Mouse (Mus musculus): ENCODE data around the gene Gpalpp1. TPM values are rescaled to one million over a fixed set of nuclear protein-coding genes. Genes with fewer than 3 reads are reported as not detected.

Gene Gpalpp1
- polyA plus RNA-seq (2016; fragmentation: Nextera tagmentation; extraction: Ambion mirVana), result 13.2 and 16.2 TPM in 2 replicates

DNA sequence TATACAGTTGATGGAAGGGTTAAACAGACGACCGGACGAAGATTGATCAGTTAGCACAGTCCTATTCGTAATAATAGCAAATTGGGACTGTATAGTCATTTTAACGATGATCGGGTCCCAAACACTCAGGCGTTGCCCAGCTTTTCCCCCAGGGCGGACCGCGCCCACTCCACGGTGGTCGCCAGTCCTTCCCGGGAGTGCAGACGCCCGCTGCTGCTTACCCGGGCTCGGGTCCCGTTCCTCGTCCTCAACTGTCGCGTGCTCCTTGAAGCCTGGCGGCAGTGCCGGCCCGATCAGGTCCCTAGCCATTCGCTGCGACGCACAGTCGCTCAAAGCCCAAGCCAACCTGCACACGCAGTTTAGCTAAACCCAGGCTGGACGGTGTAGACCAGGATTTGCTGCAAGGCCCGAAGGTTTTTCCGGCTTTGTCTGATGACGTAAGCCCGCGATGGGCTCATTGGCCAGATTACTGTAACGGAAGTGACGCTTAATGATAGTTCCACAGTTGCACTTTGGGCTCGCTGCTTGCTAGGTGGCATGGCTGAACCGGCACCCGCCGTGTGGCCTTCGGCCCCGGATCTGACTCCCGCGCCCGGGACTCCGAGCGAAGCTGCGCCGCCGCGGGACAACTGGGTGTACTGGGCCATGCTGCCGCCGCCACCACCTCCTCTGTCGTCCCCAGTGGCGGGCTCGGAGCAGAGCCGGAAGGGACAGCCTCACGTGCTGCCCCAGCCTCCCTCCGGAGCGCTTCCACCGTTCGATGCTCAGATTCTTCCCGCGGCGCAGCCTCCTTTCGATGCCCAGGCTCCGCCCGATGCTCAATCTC is at the start of gene Gpalpp1, which contains the start of gene Nufip1:
Gene Gpalpp1 (minus strand): TSS at position 365 of the 826 bp plus-strand sequence.
Gene Nufip1 (plus strand): TSS at position 496 of the 826 bp plus-strand sequence.
- peak within 1 kb of the TSS; percentile 85 for H3K4me2 ChIP-seq
- no peaks in the 10 kb centered on the region for H3K27me3 ChIP-seq
- H3K9me3 ChIP-seq, result no peaks in the 10 kb centered on the region
- H3K36me3 ChIP-seq, result peaks cover 23% of the 10 kb centered on the region
- peaks cover 9% of the 10 kb centered on the region; the same call in 1 of the 2 replicates for H3K4me1 ChIP-seq (replicated peaks)
- WGBS, result under 1% methylated on average over 69 of the region's 69 CpGs
- H3K4me3 ChIP-seq (replicated peaks), result peak within 1 kb of the TSS; percentile 90
- H3K9ac ChIP-seq (replicated peaks), result peak within 1 kb of the TSS; percentile 79
- H3K27ac ChIP-seq, result peak within 1 kb of the TSS; percentile 82
- ATAC-seq (ENCODE audit: insufficient number of reproducible peaks, insufficient read depth, low FRiP score, low TSS enrichment, low read depth), result peak; percentile 97

DNA sequence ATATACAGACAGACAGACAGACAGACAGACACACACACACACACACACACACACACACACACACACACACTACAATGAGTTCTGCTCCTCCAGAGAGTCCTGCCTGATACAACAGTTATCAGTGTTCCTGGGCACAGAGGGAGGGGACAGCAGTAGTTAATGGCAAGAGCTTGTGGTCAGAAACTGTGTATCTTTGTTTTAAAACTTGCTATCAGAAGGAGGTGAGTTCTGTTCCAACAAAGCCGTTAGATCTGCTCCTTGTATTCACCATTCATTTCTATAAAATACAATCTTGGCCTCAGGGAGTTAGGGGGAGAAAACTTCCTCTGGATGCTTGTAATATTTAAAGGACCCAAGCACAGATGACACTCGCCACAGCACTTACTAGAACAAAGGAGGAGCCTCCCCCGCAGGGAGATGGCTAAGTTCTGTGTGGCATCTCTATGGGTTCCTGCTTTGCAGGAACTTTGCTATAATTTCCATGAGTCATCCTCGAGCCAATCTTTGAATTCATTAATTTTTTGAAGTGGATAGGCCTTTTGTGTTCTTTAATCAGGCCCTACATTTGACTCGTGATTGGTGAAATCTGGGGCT is 47.7 kb upstream of the Gpalpp1 start:
- H3K36me3 ChIP-seq, result no peaks in the 10 kb centered on the region
- WGBS, result 59% methylated on average over 5 of the region's 5 CpGs
- H3K9ac ChIP-seq (replicated peaks), result no peak overlapping the region
- no peak for ATAC-seq (ENCODE audit: insufficient number of reproducible peaks, insufficient read depth, low FRiP score, low TSS enrichment, low read depth)
- H3K27ac ChIP-seq, result no peak overlapping the region
- H3K4me3 ChIP-seq (replicated peaks), result no peak overlapping the region
- peaks cover 4% of the 10 kb centered on the region; the same call in 1 of the 2 replicates for H3K9me3 ChIP-seq
- H3K27me3 ChIP-seq, result no peaks in the 10 kb centered on the region
- H3K4me1 ChIP-seq (replicated peaks), result 0 out of 2 replicates have a peak, but pooled peaks cover 2% of the 10 kb centered on the region
- H3K4me2 ChIP-seq, result no peak overlapping the region

DNA sequence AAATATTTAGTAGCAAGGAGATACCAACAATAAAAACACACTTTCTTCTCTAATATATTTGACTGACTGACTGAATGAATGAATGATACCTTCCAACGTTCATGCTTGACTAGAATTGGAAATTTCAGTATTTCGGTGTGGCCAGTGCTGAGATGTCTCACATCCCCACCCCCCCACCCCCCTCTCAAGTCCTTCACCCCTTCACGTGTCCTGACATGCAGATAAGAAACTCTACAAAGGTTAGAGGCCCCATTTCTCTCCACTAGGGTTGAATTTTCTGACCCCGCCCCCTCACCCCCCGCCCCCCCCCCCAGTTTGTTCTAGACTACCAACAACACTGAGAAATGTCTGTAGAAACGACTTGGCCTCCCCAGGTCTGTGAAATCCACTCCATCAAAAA is 43.3 kb upstream of the Gpalpp1 start:
- Histone ChIP-seq H3K4me2 (0 out of 2 replicates have a peak overlapping the region, but pooled peaks have one; percentile 63), H3K4me1 (replicated peaks) (0 out of 2 replicates have a peak, but pooled peaks cover 12% of the 10 kb centered on the region), H3K27ac (no peak overlapping the region), H3K27me3 (no peaks in the 10 kb centered on the region), H3K4me3 (replicated peaks) (no peak overlapping the region), H3K9ac (replicated peaks) (no peak overlapping the region), H3K36me3 (no peaks in the 10 kb centered on the region), H3K9me3 (no peaks in the 10 kb centered on the region)
- ATAC-seq (ENCODE audit: insufficient number of reproducible peaks, insufficient read depth, low FRiP score, low TSS enrichment, low read depth), result no peak
- 40% methylated on average over 4 of the region's 6 CpGs for WGBS

DNA sequence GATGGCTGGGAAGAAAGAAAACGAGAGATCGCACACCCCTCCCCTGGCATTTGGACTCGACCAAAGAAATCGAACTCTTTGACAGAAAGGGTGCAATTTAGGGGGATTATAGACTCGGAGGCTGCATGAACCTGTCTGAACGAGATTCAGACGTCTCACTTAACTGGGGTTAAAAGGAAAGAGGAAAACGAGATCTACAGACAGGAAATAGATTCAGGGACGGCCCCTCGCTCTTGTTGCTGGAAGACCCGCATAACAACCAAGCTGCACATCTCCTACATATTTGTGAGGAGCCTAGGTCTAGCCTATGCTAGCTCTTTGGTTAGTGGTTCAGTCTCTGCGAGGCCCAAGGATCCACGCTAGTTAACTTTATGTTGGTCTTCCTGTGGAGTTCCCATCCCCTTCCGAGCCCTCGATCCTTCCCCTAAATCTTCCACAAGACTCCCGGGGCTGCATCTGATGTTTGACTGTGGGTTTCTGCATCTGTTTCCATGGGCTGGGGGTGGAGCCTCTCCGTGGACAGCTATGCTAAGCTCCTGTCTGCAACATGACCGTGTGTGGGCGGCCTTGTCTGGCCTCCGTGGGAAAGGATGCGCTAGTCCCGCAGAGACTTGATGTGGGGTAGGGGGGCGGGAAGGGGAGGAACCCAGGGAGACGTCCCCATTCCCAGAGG is 42.6 kb upstream of the Gpalpp1 start:
- H3K9me3 ChIP-seq, result no peaks in the 10 kb centered on the region
- H3K4me1 ChIP-seq (replicated peaks), result 0 out of 2 replicates have a peak, but pooled peaks cover 12% of the 10 kb centered on the region
- H3K36me3 ChIP-seq, result no peaks in the 10 kb centered on the region
- H3K27me3 ChIP-seq, result no peaks in the 10 kb centered on the region
- 3% methylated on average over 24 of the region's 24 CpGs for WGBS
- H3K4me2 ChIP-seq, result peak overlapping the region; percentile 63
- no peak for ATAC-seq (ENCODE audit: insufficient number of reproducible peaks, insufficient read depth, low FRiP score, low TSS enrichment, low read depth)
- H3K9ac ChIP-seq (replicated peaks), result peak overlapping the region; percentile 53
- H3K4me3 ChIP-seq (replicated peaks), result peak overlapping the region; percentile 62
- peak overlapping the region; percentile 97 for H3K27ac ChIP-seq

DNA sequence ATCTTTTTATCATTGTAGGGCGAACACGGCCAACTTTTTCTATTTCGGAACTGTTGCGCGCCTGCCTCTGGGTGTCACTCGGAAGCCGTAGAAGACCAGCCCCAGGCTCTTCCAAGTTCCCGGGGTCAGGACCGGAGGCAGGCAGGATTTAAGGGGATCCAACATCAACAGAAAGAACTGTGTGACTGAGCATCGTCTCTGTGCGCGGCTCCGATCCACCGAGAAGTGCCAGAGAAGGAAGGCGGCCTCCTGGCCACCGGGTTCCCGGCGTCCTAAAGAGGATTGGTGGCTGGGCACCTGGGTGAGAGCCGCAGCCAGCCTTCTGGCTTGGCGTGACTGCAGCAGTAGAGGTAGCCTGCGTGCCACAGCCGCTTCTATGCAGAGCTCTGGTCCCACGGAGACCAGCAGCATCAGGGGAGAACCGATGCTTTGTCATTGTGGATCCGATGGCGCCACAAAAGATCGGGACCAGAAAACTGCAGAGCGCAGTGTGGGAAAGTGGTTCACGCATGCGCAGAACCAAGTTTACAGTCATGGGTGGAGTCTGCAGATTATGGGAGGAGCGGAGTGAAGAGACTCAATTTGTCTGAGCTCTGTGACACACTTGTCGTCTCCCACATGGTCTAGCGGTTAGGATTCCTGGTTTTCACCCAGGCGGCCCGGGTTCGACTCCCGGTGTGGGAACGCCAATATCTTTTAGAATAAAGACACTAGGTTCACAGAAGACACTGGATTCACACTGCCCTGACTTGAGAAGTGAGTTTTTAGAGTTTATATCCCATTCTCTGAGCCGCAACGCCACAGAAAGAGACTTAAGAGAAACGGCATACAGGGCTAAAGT is 41.8 kb upstream of the Gpalpp1 start:
- Histone ChIP-seq H3K9me3 (no peaks in the 10 kb centered on the region), H3K4me3 (replicated peaks) (peak overlapping the region; percentile 62), H3K4me2 (peak overlapping the region; percentile 63), H3K4me1 (replicated peaks) (0 out of 2 replicates have a peak, but pooled peaks cover 12% of the 10 kb centered on the region), H3K27ac (peak overlapping the region; percentile 97), H3K36me3 (no peaks in the 10 kb centered on the region), H3K9ac (replicated peaks) (peak overlapping the region; percentile 88), H3K27me3 (no peaks in the 10 kb centered on the region)
- peak; percentile 93 for ATAC-seq (ENCODE audit: insufficient number of reproducible peaks, insufficient read depth, low FRiP score, low TSS enrichment, low read depth)
- WGBS, result under 1% methylated on average over 41 of the region's 41 CpGs

DNA sequence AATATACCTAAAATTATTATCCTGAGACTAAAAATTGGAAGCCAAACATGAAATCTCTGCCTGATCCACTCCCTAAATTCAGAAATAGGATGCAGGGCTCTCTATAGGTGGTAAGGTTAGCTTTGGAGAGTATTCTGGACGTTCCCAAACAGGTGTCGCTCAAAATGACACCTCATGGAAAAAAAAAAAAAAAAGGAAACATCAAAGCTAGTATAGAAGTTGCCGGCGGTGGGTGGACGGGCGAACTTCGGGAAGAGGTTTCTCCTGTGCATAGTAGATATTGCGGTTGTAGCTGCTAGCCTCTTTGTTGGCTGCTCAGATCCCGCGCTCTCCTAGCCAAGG is 41.2 kb upstream of the Gpalpp1 start:
- Histone ChIP-seq H3K27ac (peak overlapping the region; percentile 97), H3K9ac (replicated peaks) (peak overlapping the region; percentile 88; the same call in 1 of the 2 replicates), H3K9me3 (no peaks in the 10 kb centered on the region), H3K27me3 (no peaks in the 10 kb centered on the region), H3K4me3 (replicated peaks) (peak overlapping the region; percentile 62), H3K4me1 (replicated peaks) (0 out of 2 replicates have a peak, but pooled peaks cover 12% of the 10 kb centered on the region), H3K36me3 (no peaks in the 10 kb centered on the region), H3K4me2 (peak overlapping the region; percentile 63)
- under 1% methylated on average over 10 of the region's 10 CpGs for WGBS
- no peak for ATAC-seq (ENCODE audit: insufficient number of reproducible peaks, insufficient read depth, low FRiP score, low TSS enrichment, low read depth)

DNA sequence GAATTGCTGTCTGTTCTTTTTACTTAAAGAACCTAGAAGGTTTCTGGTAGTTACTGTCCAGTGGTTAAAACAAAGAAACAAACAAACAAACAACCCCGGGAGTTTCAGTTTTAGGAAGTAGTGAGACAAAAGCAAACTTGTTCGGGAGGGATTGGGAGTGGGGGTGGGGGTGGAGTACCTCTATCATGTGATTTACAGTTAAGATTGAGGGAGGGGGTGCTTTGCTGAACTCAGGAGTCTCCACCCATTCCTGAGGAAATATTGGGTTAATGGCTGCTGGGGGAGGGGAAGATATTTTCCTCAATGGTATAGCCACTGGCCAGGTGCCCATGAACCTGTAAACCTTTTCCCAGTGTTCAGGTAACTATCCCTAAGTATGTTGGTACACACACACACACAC is 40.5 kb upstream of the Gpalpp1 start:
- no peak overlapping the region for H3K4me3 ChIP-seq (replicated peaks)
- no peaks in the 10 kb centered on the region for H3K9me3 ChIP-seq
- H3K27ac ChIP-seq, result no peak overlapping the region
- H3K4me2 ChIP-seq, result no peak overlapping the region
- H3K4me1 ChIP-seq (replicated peaks), result 0 out of 2 replicates have a peak, but pooled peaks cover 12% of the 10 kb centered on the region
- no peaks in the 10 kb centered on the region for H3K27me3 ChIP-seq
- no peaks in the 10 kb centered on the region for H3K36me3 ChIP-seq
- WGBS, result 72% methylated on average over 2 of the region's 2 CpGs
- no peak overlapping the region for H3K9ac ChIP-seq (replicated peaks)
- ATAC-seq (ENCODE audit: insufficient number of reproducible peaks, insufficient read depth, low FRiP score, low TSS enrichment, low read depth), result no peak

DNA sequence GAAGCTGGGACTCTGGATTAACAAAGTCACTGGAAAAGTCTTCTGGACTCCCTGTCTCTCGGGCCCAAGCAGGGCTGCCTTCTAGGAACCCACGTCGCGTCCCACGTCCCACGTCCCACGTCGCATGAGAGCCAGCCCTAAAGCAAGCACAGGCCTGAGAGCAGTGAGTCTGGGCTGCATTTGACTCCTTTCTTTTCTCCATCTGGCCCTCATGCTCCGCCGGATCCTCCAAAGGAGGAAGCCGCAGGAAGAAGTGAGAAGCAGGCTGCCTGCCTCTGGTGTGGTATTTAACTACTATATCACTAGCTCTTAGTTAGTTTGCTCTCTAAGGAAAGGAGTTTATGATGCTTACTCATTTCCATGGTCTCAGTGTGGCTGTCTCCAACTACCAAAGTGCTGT is 39.9 kb upstream of the Gpalpp1 start:
- Histone ChIP-seq H3K9ac (replicated peaks) (no peak overlapping the region), H3K4me3 (replicated peaks) (no peak overlapping the region), H3K27ac (no peak overlapping the region), H3K4me1 (replicated peaks) (0 out of 2 replicates have a peak, but pooled peaks cover 12% of the 10 kb centered on the region), H3K4me2 (no peak overlapping the region), H3K9me3 (no peaks in the 10 kb centered on the region), H3K27me3 (no peaks in the 10 kb centered on the region), H3K36me3 (no peaks in the 10 kb centered on the region)
- no peak for ATAC-seq (ENCODE audit: insufficient number of reproducible peaks, insufficient read depth, low FRiP score, low TSS enrichment, low read depth)
- WGBS, result 88% methylated on average over 11 of the region's 11 CpGs

DNA sequence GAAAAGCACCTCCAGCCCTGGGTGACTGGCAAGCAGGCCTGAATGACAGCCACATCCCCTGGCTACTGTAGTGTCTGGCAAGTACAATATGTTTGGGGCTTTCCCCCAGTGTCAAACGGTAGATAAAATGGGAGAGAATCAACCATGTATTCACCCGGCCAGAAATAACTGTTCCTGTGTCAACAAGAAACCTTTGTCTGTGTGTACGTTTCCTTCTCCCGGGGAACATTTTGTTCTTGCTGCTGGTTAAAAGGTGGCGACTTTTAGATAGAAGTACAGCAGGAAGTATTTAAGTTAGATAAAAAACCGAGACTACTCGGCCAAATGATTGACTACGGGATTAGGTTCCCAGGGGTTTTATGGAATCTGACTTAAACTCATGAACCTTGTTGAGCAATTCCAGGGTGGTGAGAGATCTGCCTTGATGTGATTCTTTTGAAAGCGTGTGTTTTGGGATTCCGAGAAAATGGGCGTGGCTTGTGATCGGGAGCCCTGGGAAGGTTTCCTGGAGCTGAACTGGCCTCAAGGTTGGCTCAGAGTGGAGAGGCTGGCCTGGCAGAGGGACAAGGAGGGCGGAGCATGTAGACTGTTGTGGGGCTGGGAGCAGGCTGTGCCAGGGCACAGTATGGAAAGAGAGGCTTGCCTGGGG is 39.1 kb upstream of the Gpalpp1 start:
- no peaks in the 10 kb centered on the region for H3K27me3 ChIP-seq

DNA sequence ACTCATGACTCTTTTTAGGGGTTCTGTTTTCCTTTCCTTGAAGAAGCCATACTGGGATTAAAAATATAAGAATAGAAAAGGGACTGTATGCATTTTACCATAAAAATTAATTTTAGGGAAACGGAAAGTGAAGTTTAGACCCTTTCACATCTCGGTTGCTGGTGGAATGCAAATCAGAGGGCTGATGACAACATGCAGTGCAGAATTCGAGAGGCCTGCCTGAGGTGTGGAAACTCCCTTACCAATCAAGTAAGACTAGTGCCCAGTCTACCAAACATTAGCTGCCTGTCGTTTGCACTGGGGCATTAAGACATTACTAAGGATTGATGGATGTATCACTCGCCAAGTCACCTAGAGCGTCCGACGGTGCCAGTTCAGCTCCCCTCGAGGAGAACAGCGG is 37.7 kb upstream of the Gpalpp1 start:
- Histone ChIP-seq H3K4me1 (replicated peaks) (0 out of 2 replicates have a peak, but pooled peaks cover 10% of the 10 kb centered on the region), H3K36me3 (no peaks in the 10 kb centered on the region), H3K27ac (no peak overlapping the region), H3K4me3 (replicated peaks) (no peak overlapping the region), H3K27me3 (no peaks in the 10 kb centered on the region), H3K4me2 (no peak overlapping the region), H3K9me3 (no peaks in the 10 kb centered on the region), H3K9ac (replicated peaks) (no peak overlapping the region)
- 81% methylated on average over 10 of the region's 10 CpGs for WGBS
- no peak for ATAC-seq (ENCODE audit: insufficient number of reproducible peaks, insufficient read depth, low FRiP score, low TSS enrichment, low read depth)

More for the DNA sequence above, 39.1 kb upstream of the Gpalpp1 start:
- Histone ChIP-seq H3K27ac (no peak overlapping the region), H3K9ac (replicated peaks) (no peak overlapping the region), H3K4me3 (replicated peaks) (0 out of 2 replicates have a peak overlapping the region, but pooled peaks have one; percentile 6), H3K4me1 (replicated peaks) (0 out of 2 replicates have a peak, but pooled peaks cover 12% of the 10 kb centered on the region), H3K4me2 (peak overlapping the region; percentile 23), H3K9me3 (no peaks in the 10 kb centered on the region), H3K36me3 (no peaks in the 10 kb centered on the region)
- no peak for ATAC-seq (ENCODE audit: insufficient number of reproducible peaks, insufficient read depth, low FRiP score, low TSS enrichment, low read depth)
- 36% methylated on average over 13 of the region's 13 CpGs for WGBS

Measured in limb, embryonic 12.5 days (tissue).